Mouse (Mus musculus) layer of hippocampus, adult 18-20 months (tissue): ENCODE data around the gene Caln1. TPM values are rescaled to one million over a fixed set of nuclear protein-coding genes. Genes with fewer than 3 reads are reported as not detected.

Experiments used
- DNase-seq, 2 experiments: peaks; one replicate each; pipeline ENCODE4 v3.0.0; 2022; ENCODE audit warnings: low spot score in 2 of 2
- long read RNA-seq: library from polyadenylated mRNA; stranded (forward); transcript quantifications from one replicate; pipeline ENCODE4 v2.0.0, GENCODE M21; 2021
- total RNA-seq, 2 experiments: library from RNA; stranded (reverse); gene quantifications; 2 replicates each; pipeline ENCODE4 v1.2.3; 2021

The Caln1 gene
- 100 to 1,000 TPM; 131 to 139 TPM for total RNA-seq
- long read RNA-seq, full-length matches to known transcripts: 66 of 149 reads
- long read RNA-seq, partial matches to known transcripts: 6 of 149 reads
- long read RNA-seq, other reads (novel, unspliced or antisense): 77 of 149 reads

DNA sequence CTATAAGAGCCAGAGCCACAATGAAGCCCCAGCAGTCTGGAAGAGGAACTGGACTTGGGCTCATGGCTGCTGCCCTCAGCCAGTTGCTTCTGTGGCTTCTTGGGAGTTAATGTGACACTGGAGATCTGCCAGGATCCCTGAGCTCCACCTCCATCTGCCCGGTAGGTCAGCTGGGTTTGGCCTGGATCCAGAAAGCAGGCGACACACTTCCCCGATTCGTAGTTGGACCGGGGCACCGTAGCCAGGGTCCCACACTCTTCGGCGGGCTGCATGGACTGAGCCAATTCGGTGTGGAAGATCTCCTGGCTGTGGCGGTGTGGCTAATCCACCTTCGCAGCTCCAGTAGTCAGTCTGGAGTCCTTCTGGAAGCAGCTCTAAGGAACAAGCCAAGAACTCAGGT lies at the start of gene Caln1:
TSS of gene Caln1 (plus strand) at position 219 of the 400 bp plus-strand sequence.
- no peak for DNase-seq

DNA sequence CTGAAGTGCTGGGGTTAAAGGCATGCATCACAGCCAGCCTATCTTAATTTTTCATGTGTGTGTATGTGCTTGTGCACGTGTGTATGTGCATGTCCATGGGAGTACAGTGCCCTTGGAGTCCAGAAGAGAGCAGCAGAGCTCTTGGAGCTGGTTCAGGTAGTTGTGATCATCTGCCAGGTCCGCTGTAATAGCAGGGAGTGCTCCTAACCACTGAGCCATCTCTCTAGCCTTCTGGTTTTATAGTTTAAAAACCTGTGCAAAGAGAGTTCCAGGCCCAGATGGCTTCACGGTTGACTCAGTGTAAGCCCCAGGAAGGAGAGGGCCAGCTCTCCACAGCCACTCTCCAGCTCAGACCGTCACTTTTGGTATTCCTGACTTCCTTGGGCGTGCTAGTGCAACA lies 49.5 kb upstream of the Caln1 start:
- no peak for DNase-seq

DNA sequence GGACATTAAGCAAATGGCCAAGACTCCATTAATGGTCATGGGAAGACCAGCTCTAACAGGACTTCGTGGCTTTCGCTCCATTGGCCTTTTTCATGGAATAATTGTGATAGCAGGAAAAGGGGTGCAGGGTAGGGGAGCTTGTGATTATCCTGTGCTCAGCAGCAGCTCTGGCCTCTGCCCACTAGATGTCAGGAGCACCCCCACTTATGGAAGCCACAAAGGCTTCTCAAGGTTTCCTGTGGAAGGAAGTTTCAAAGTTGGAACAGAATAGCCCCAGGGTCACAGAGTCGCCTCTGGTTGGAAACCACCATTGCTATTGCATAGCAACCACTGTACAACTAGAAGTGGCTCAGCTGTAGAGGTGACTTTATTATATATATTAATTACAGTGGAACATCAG lies 48.8 kb upstream of the Caln1 start:
- DNase-seq: peak in 1 of 2 experiments; percentile 20

GRCm38 (mm10) chr5:130325486-130325885 lies 43.8 kb upstream of the Caln1 start:
- no peak for DNase-seq

GRCm38 (mm10) chr5:130327615-130328263 lies 41.5 kb upstream of the Caln1 start:
- DNase-seq: no peak

- DNase-seq: no peak
Measured at GRCm38 (mm10) chr5:130328366-130328765, 40.9 kb upstream of the Caln1 start.

DNA sequence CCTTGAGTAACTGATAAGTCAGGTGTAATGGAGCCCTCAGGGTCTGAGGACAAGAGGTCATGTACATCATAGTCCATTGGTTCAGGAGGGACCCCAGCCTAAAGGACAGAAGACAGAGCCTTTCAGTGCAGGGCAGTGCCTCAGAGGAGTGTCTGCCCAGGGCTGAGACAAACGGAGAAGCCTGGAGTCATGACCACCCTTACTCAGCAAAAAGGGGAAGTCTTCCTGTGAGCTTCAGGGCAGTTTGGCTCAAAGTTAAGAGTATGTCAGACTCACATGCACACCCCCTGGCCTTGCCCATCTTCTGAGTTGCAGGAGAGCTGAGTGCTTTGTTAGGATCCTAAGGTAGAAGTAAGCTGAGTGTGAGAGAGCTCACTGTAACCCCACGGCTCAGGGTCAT lies 39.4 kb upstream of the Caln1 start:
- DNase-seq: no peak

- no peak for DNase-seq
Measured at GRCm38 (mm10) chr5:130330801-130331200, 38.5 kb upstream of the Caln1 start.

- DNase-seq: peak in 1 of 2 experiments; percentile 13
Measured at GRCm38 (mm10) chr5:130331206-130331605, 38.0 kb upstream of the Caln1 start.

- no peak for DNase-seq
Measured at GRCm38 (mm10) chr5:130333566-130333965, 35.7 kb upstream of the Caln1 start.

- DNase-seq: no peak
Measured at GRCm38 (mm10) chr5:130333971-130334370, 35.3 kb upstream of the Caln1 start.

GRCm38 (mm10) chr5:130335462-130335861 lies 33.8 kb upstream of the Caln1 start:
- DNase-seq: no peak

- no peak for DNase-seq
Measured at GRCm38 (mm10) chr5:130340656-130341055, 28.6 kb upstream of the Caln1 start.

- DNase-seq: no peak
Measured at GRCm38 (mm10) chr5:130344999-130345398, 24.3 kb upstream of the Caln1 start.

DNA sequence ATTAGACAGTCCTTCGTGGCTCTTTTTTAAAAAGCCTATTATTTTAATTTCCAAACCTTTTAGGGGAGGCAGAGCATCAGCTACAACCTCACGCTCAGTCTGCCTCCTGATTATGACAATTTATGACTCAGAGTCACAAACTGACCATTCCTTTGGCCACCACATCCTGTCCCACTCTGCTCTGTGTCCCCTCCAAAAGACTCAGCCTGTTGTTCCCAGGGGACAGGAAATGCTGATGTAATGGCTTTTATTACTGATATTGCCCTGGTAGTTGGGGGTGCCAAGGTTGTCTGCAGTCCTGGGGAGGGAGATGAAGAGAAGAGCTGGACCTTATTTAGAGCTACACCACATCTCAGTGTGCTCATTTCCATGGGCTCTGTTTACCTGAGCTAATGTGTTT lies 23.4 kb upstream of the Caln1 start:
- no peak for DNase-seq

- no peak for DNase-seq
Measured at GRCm38 (mm10) chr5:130355223-130355622, 14.0 kb upstream of the Caln1 start.

- no peak for DNase-seq
Measured at GRCm38 (mm10) chr5:130363111-130363510, 6.1 kb upstream of the Caln1 start.

DNA sequence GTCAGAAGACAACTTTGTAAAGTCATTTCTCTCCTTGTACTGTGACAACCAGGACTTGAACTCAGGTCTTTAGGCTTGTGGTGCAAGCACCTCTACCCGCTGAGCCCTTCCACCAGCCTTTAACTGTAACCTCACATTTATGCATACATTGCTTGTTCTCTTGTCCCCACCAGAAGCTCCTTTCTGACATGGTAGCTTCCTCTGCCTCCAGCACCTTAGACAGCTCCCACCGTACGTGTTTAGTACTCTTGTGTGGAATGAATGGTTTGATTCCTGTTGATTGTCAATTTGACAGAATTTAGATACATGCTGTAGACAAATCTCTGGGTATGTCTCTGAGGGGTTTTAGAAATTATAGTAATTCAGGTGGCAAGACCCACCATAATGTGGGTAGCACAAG lies 5.5 kb upstream of the Caln1 start:
- DNase-seq: no peak

DNA sequence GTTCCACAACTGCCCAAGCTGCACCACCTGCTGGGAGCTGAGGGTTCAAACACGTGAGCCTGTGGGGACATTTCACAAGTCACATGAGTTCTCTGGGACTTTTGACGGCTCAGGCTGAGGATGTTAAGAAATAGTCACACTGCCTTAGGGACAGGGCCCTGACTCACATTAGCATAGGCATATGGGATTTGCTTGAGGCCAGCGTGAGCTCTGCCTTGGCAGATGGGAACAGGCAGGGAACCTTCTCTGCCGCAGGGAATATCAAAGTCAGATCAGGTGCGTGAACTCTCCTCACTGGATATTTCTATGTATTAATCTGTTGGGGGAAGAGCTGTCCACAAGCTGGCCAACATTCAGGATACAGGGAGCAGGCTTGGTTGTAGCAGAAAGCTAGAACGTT lies 1.0 kb upstream of the Caln1 start:
- DNase-seq: no peak

- no peak for DNase-seq
Measured at GRCm38 (mm10) chr5:130375411-130375810, 6.2 kb downstream of the Caln1 start.

GRCm38 (mm10) chr5:130384222-130384912 lies 15.1 kb downstream of the Caln1 start, which contains the start of gene A330070K13Rik:
A330070K13Rik (minus strand) TSS chr5:130384631.
- DNase-seq: peak; percentile 12 to 16

DNA sequence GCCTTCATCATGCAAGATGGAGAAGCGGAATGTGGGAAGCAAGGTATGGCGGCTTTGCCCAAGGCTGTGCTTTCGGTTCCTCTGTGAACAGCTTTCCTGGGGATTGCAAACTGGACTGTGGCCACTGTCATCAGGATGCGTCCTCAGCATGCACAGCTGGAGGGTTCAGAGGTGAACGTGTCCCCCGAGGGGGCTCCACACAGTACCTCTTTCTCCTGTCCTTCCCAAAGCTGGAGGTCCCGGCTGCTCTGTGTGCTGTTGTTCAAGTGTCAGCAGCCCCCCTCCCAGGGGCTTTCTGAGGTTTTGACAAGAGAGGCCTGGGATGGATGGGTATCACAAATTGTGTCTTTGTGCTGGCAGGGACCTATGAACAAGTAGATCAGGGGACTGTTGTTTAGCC lies 17.2 kb downstream of the Caln1 start:
- DNase-seq: no peak
